Mouse (Mus musculus) myocyte (in vitro differentiated cells): ENCODE results near the gene Gm42688.

Experiments used
- E2F4 ChIP-seq: IDR thresholded peaks from one replicate; pipeline ENCODE4 v1.6.1; 2011; ENCODE audit warnings: mild to moderate bottlenecking, control low read depth, moderate library complexity; ENCODE audit not compliant: insufficient read depth
- MYOG ChIP-seq, 3 experiments: IDR thresholded peaks; one replicate each; pipeline ENCODE4 v1.6.1; 2011; ENCODE audit warnings: control low read depth in 2 of 3, low read depth in 2 of 3, mild to moderate bottlenecking in 2 of 3; ENCODE audit not compliant: insufficient read length in 2 of 3, control insufficient read depth in 1 of 3, insufficient read depth in 1 of 3
- POLR2A ChIP-seq: IDR thresholded peaks from one replicate; pipeline ENCODE4 v1.6.1; 2011; ENCODE audit warnings: low read depth, mild to moderate bottlenecking, control low read depth, moderate library complexity; ENCODE audit not compliant: insufficient read length
- REST ChIP-seq: IDR thresholded peaks from one replicate; pipeline ENCODE4 v1.6.1; 2011; ENCODE audit warnings: mild to moderate bottlenecking, control low read depth, moderate library complexity; ENCODE audit not compliant: insufficient read depth, insufficient read length
- USF1 ChIP-seq: IDR thresholded peaks from one replicate; pipeline ENCODE4 v1.6.1; 2011; ENCODE audit warnings: low read depth, mild to moderate bottlenecking, control low read depth, moderate library complexity

DNA sequence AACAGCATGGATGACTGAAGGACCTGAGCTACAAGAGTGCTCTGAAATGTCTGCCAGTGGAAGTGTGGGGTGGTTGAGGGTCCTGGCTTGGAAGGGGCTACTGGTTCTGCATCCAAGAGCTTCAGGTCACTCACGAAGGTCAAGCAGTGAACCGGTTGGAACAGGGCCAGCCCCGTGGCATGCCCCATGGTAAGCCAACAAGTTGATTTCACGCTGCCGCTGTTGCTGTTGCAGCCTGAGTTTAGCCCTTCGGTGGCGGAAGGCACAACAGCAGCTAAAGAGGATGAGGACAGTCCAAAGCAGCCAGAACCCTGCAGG lies 18.3 kb downstream of the Gm42688 start:
- TF ChIP-seq REST, result no peak
- no peak for TF ChIP-seq E2F4
- peak; percentile 9 for TF ChIP-seq POLR2A
- no peak for TF ChIP-seq USF1
- TF ChIP-seq MYOG (IDR thresholded peaks at IDR 0.05; ENCODE audit: control insufficient read depth in 1 of 3, insufficient read depth in 1 of 3, insufficient read length in 2 of 3, low read depth in 2 of 3), result no peak
